Mouse (Mus musculus): ENCODE measurements around the gene Batf3.

- no peak for TF ChIP-seq POLR2A (IDR thresholded peaks at IDR 0.05; ENCODE audit: extremely low read depth, insufficient read depth, low read length)
- no peak for TF ChIP-seq CTCF (IDR thresholded peaks at IDR 0.05; ENCODE audit: extremely low read depth, insufficient read depth, low read length)
These were observed 11.3 kb upstream of the Batf3 start for GRCm38 (mm10) chr1:191086304-191086878.

Data from cortical plate, adult 2 months (tissue).